Mouse (Mus musculus) liver, embryonic 11.5 days (tissue): ENCODE measurements around the gene Tmco1. TPM values are rescaled to one million over a fixed set of nuclear protein-coding genes. Genes with fewer than 3 reads are reported as not detected.
A peak's percentile ranks its signal among the peaks of the same experiment; 100 is the strongest.

Source experiments
- ATAC-seq: fragments of 200-750 bp; cut with Nextera tagmentation; replicated peaks from 2 replicates; pipeline ENCODE4 v1.8.0; 2017; ENCODE audit warnings: moderate number of reproducible peaks, mild to moderate bottlenecking, moderate TSS enrichment, moderate library complexity; ENCODE audit not compliant: low FRiP score
- DNase-seq: peaks from one replicate; pipeline ENCODE4 v3.0.0-alpha.2; 2017; ENCODE audit warnings: low spot score
- H3K27ac ChIP-seq: fragments of 300-500 bp; sonication (generic); 2 replicates; pipeline ENCODE4 v1.5.1; 2014; ENCODE audit warnings: mild to moderate bottlenecking, low read depth, low read length, control low read depth
- H3K27me3 ChIP-seq: fragments of 300-500 bp; sonication (generic); replicated peaks from 2 replicates; pipeline ENCODE4 v1.6.1; 2014; ENCODE audit warnings: low read length, mixed read lengths; ENCODE audit not compliant: control insufficient read depth, insufficient read depth
- H3K36me3 ChIP-seq: fragments of 300-500 bp; sonication (generic); 2 replicates; pipeline ENCODE4 v1.6.1; 2014; ENCODE audit warnings: mild to moderate bottlenecking, low read length, moderate library complexity, mixed read lengths; ENCODE audit not compliant: control insufficient read depth, insufficient read depth
- H3K4me1 ChIP-seq: fragments of 300-500 bp; sonication (generic); replicated peaks from 2 replicates; pipeline ENCODE4 v1.6.1; 2014; ENCODE audit warnings: low read length, mixed read lengths; ENCODE audit not compliant: control insufficient read depth, insufficient read depth
- H3K4me2 ChIP-seq: fragments of 300-500 bp; sonication (generic); 2 replicates; pipeline ENCODE4 v1.6.1; 2014; ENCODE audit warnings: mild to moderate bottlenecking, control low read depth, moderate library complexity
- H3K4me3 ChIP-seq: fragments of 300-500 bp; sonication (generic); 2 replicates; pipeline ENCODE4 v1.5.1; 2014; ENCODE audit warnings: low read depth, low read length, control low read depth
- H3K9ac ChIP-seq: fragments of 300-500 bp; sonication (generic); 2 replicates; pipeline ENCODE4 v1.6.1; 2014; ENCODE audit warnings: low read depth, low read length, control low read depth
- H3K9me3 ChIP-seq: fragments of 300-500 bp; sonication (generic); 2 replicates; pipeline ENCODE4 v1.6.1; 2016; ENCODE audit warnings: low read length, inconsistent platforms, mixed read lengths; ENCODE audit not compliant: control insufficient read depth
- WGBS: fragments of 180-500 bp; shearing (Covaris S2); extraction: QIAGEN DNeasy Blood & Tissue Kit; methylation state at CpG from one replicate; pipeline ENCODE4 v1.1.7; 2014; 5-methylcytosine and 5-hydroxymethylcytosine counted together
- polyA plus RNA-seq: library from polyadenylated mRNA; unstranded; fragments of >200 nt; fragmentation: Nextera tagmentation; extraction: Ambion mirVana; gene quantifications from 2 replicates; pipeline ENCODE4 v1.2.1, GENCODE M21; 2014

Gene Tmco1
- polyA plus RNA-seq, 1 experiment from 2014 or later = 104 TPM

DNA sequence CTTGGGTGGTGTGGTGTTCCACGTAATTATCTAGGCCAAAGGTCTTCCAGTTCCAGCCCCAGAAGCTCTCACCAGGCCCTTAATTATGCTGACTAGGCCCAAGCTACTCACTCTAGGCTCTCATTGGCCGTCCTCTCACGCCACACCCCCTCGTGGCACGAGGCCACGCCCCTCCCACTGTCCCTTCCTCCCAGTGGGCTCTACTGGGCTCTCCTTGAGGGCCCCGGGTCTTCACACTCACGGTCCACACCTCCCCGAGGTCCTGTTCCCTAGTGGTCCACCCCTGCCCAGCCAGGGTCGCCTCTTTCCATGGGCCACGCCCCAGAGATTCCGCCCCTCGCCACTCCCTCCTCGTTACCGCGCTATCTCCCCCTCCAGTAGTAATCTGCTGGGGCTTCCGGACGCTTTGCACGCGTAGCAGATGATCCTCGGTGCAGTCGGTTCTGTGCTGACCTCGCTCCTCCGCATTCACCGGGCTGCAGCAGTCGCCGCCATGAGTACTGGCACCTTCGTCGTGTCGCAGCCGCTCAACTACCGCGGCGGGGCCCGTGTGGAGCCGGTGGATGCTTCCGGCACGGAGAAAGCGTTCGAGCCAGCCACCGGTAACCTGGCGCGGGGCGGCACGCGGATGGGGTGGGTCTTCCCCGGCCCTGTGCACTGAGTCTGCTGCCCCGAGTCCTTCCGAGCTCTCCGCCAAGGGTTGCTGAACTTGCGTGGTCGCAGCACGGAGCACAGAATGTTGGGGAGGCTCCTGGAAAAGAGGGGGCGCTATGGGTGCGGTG is 41.8 kb downstream of the Tmco1 start, which contains the start of gene Aldh9a1:
Gene Aldh9a1, plus strand, starts transcription at position 177 of the 782 bp plus-strand sequence.
- H3K4me1 ChIP-seq = peaks cover 11% of the 10 kb centered on the region
- under 1% methylated on average over 55 of the region's 55 CpGs for WGBS
- H3K9ac ChIP-seq = peak within 1 kb of the TSS; percentile 89
- ATAC-seq (peak; percentile 96), DNase-seq (peak; percentile 93)
- peak within 1 kb of the TSS; percentile 79 for H3K4me2 ChIP-seq
- no peaks in the 10 kb centered on the region for H3K9me3 ChIP-seq
- peak within 1 kb of the TSS; percentile 85 for H3K4me3 ChIP-seq
- H3K27me3 ChIP-seq = no peaks in the 10 kb centered on the region
- peaks cover 7% of the 10 kb centered on the region for H3K36me3 ChIP-seq
- peak within 1 kb of the TSS; percentile 91 for H3K27ac ChIP-seq

DNA sequence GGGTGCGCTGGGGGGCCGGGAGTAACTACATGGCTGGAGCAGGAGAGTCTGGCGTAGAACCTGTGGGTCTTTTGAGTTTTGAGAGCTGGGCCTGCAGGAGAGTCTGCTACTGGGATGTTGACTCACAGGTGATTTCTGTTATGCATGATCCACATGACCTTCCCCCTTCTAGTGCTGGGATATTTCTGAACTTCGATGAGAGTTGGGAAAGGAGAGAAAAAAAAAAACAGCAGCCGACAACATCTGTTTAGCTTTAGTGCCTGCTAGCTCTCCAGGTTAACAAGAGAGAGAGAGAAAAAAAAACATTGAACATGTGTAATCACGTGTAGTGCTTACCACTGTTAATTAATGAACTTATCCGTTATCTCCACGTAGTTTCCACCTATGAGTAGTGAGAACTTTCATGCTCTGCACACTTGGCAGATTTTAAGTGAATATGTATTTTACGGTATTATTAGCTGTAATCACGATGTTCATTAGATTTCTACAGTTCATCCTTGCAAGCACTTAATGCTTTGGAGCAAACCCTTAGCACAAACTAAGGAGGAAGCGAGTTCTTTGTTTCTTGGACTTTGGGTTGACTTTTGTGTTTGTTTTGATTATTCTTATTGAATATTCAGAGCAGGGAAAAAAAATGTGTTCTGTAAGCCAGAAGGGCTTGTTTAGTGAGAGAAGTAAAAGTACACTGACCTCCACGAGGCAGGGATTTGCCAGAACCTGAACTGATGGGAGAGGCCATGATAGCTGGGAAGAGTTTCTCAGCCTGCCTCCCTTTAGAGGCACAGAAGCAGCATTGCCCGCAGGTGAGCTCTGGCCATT is 42.6 kb downstream of the Tmco1 start:
- peak overlapping the region; percentile 91 for H3K27ac ChIP-seq
- peaks cover 11% of the 10 kb centered on the region for H3K4me1 ChIP-seq
- ATAC-seq (no peak), DNase-seq (no peak)
- peak overlapping the region; percentile 85 for H3K4me3 ChIP-seq
- H3K4me2 ChIP-seq = peak overlapping the region; percentile 79
- no peaks in the 10 kb centered on the region for H3K27me3 ChIP-seq
- peaks cover 12% of the 10 kb centered on the region for H3K36me3 ChIP-seq
- H3K9ac ChIP-seq = peak overlapping the region; percentile 89
- H3K9me3 ChIP-seq = no peaks in the 10 kb centered on the region
- 28% methylated on average over 13 of the region's 13 CpGs for WGBS

GRCm38 (mm10) chr1:167352403-167352802 is 44.2 kb downstream of the Tmco1 start:
- Histone ChIP-seq H3K4me2 (no peak overlapping the region), H3K9ac (no peak overlapping the region), H3K27ac (no peak overlapping the region), H3K4me3 (no peak overlapping the region), H3K4me1 (peaks cover 11% of the 10 kb centered on the region), H3K9me3 (no peaks in the 10 kb centered on the region), H3K36me3 (peaks cover 24% of the 10 kb centered on the region), H3K27me3 (no peaks in the 10 kb centered on the region)
- DNase-seq = no peak
- no peak for ATAC-seq
- 88% methylated on average over 14 of the region's 14 CpGs for WGBS

DNA sequence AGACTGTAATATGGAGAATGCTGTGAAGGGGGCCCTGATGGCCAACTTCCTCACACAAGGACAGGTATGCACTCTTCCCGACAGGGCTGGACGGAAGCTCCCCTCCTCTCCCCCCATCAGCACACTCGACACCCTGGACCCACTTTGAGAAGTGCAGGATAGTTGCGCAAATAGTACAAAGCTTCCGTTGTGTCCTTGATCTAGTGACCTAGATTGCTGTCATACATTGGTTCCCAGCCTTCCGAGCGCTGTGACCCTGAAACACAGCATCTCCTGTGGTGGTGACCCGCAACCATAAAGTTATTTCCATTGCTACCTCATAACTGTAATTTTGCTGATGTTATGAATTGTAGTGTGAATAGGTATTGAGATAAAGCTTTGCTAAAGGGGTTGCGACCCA is 49.2 kb downstream of the Tmco1 start:
- Histone ChIP-seq H3K27ac (no peak overlapping the region), H3K9ac (no peak overlapping the region), H3K4me2 (no peak overlapping the region), H3K36me3 (peaks cover 33% of the 10 kb centered on the region), H3K27me3 (no peaks in the 10 kb centered on the region), H3K4me1 (peaks cover 5% of the 10 kb centered on the region), H3K9me3 (no peaks in the 10 kb centered on the region), H3K4me3 (no peak overlapping the region)
- DNase-seq (no peak), ATAC-seq (no peak)
- WGBS = 88% methylated on average over 9 of the region's 9 CpGs

DNA sequence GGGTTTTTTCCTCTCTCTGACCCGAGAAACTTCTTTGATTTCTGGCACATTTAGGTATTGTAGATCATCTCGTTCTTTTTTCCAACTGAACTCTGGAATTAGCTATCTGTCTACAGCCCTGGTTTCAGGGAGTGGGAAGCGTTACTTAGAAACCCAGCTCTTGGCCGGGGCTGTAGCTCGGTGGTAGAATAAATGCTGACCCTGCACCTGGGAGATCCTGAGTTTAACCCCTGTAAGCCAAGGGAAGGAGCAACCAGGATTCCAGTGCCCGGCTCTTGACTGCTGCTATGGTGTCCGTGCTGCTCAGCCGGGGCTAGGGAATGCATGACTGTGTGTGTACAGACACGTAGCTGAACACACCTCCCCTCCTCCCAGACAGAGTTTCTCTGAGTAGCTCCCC is 50.6 kb downstream of the Tmco1 start:
- no peak for ATAC-seq
- 90% methylated on average over 9 of the region's 9 CpGs for WGBS

DNA sequence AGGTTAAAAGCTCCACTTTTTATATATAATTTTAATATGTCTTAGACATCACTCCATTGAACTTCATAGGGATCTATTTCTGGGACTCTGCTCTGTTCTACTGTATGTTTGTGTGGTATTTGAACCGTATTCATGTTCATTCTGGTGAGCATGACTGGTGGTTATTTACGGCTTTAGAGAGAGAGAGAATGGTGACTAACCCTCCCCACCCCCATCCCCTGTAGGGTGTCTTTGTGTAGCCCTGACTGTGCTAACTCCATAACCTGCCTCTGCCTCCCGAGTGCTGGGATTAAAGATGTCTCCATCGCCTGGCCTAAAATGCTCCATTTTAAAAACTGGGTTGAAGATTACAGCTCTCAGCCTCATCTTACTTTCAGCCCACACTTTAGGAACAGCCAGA is 52.1 kb downstream of the Tmco1 start:
- no peak for DNase-seq
- no peak overlapping the region for H3K4me2 ChIP-seq
- WGBS = 91% methylated on average over 4 of the region's 4 CpGs
- no peak for ATAC-seq
- H3K4me1 ChIP-seq = no peaks in the 10 kb centered on the region
- no peaks in the 10 kb centered on the region for H3K27me3 ChIP-seq
- H3K4me3 ChIP-seq = no peak overlapping the region
- H3K27ac ChIP-seq = no peak overlapping the region
- H3K9ac ChIP-seq = no peak overlapping the region
- no peaks in the 10 kb centered on the region for H3K9me3 ChIP-seq
- H3K36me3 ChIP-seq = peaks cover 30% of the 10 kb centered on the region

More for the DNA sequence above, 50.6 kb downstream of the Tmco1 start:
- Histone ChIP-seq H3K9ac (no peak overlapping the region), H3K4me1 (peaks cover 3% of the 10 kb centered on the region), H3K4me3 (no peak overlapping the region), H3K36me3 (peaks cover 33% of the 10 kb centered on the region), H3K9me3 (no peaks in the 10 kb centered on the region), H3K4me2 (no peak overlapping the region), H3K27me3 (no peaks in the 10 kb centered on the region), H3K27ac (no peak overlapping the region)
- DNase-seq = no peak

DNA sequence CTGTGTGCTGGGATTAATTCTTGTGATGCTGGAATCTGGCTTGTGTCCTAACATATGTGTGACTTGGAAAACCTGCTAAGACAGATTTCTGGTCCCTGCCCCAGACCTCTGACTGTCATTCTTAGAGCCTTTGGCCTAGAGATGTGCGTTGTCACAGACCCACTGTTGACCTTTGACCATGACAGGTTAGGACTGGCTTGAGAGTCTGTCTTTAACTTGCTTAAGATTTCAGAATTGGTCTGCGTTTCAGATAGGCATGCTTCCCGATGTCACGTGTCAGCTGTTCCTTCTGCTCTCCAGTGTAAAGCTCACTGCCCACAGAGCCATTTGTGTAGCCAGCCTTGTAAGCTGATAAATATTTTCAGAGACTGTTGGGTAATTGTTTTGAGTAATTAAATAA is 54.6 kb downstream of the Tmco1 start:
- ATAC-seq (no peak), DNase-seq (no peak)
- no peak overlapping the region for H3K4me3 ChIP-seq
- no peak overlapping the region for H3K9ac ChIP-seq
- no peak overlapping the region for H3K4me2 ChIP-seq
- peaks cover 15% of the 10 kb centered on the region; the same call in 1 of the 2 replicates for H3K4me1 ChIP-seq
- peaks cover 32% of the 10 kb centered on the region for H3K36me3 ChIP-seq
- no peaks in the 10 kb centered on the region for H3K27me3 ChIP-seq
- no peak overlapping the region for H3K27ac ChIP-seq
- no peaks in the 10 kb centered on the region for H3K9me3 ChIP-seq
- 91% methylated on average over 4 of the region's 4 CpGs for WGBS

- H3K4me3 ChIP-seq = no peak overlapping the region
- no peak overlapping the region for H3K4me2 ChIP-seq
- WGBS = 86% methylated on average over 5 of the region's 5 CpGs
- H3K27ac ChIP-seq = no peak overlapping the region
- no peak overlapping the region for H3K9ac ChIP-seq
- H3K4me1 ChIP-seq = peaks cover 18% of the 10 kb centered on the region
- peaks cover 31% of the 10 kb centered on the region for H3K36me3 ChIP-seq
- no peak for ATAC-seq
- no peaks in the 10 kb centered on the region for H3K27me3 ChIP-seq
- H3K9me3 ChIP-seq = no peaks in the 10 kb centered on the region
- no peak for DNase-seq
These were observed 55.1 kb downstream of the Tmco1 start for GRCm38 (mm10) chr1:167363322-167363721.
